Mouse (Mus musculus): ENCODE data around the gene Sbds. TPM values are rescaled to one million over a fixed set of nuclear protein-coding genes. Genes with fewer than 3 reads are reported as not detected.
A peak's percentile ranks its signal among the peaks of the same experiment; 100 is the strongest.
"Not testable (repeated sequence)": the region's sequence is repeated elsewhere in the genome, so short reads cannot be mapped to it uniquely, and the experiment has no call there.

Gene Sbds
- polyA plus RNA-seq, 1 experiment from 2014 or later = 68.2 TPM

DNA sequence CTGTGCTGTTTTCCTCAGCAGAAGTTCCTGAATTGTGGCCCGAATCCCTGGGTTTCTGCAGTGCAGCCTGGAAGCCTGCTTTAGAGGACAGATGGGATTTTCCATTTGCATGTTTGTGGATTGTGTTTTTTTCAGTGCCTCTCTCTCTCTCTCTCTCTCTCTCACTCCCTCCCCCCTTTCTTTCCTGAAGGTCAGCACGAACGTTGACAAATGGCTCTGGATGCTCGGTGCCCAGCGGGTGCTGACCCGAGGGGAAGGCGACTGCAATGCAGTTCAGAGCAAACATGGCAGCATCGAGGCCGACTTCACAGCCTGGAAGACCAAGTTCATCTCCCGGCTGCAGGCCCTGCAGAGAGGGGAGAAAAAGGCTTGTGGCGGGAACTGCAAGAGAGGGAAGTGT lies 13.6 kb upstream of the Sbds start:
- no peak overlapping the region for H3K4me2 ChIP-seq (ENCODE audit: low read depth, low read length)
- 84% methylated on average over 11 of the region's 11 CpGs for WGBS
- H3K4me1 ChIP-seq (ENCODE audit: control insufficient read depth, insufficient read depth, low read length) = no peaks in the 10 kb centered on the region
- no peaks in the 10 kb centered on the region for H3K27me3 ChIP-seq (ENCODE audit: control insufficient read depth, insufficient read depth, low read length)
- H3K9ac ChIP-seq (replicated peaks; ENCODE audit: low read length) = no peak overlapping the region
- no peak overlapping the region for H3K27ac ChIP-seq (replicated peaks; ENCODE audit: low read depth, low read length)
- no peak overlapping the region for H3K4me3 ChIP-seq (ENCODE audit: low read depth, low read length)
- H3K9me3 ChIP-seq (replicated peaks; ENCODE audit: control insufficient read depth, low read length) = no peaks in the 10 kb centered on the region
- H3K36me3 ChIP-seq (replicated peaks; ENCODE audit: control insufficient read depth, insufficient read depth, low read depth, low read length) = peaks cover 11% of the 10 kb centered on the region
- no peak for DNase-seq (ENCODE audit: low spot score)
- no peak for ATAC-seq (replicated peaks; ENCODE audit: insufficient number of reproducible peaks, low FRiP score, low TSS enrichment, low read depth)

DNA sequence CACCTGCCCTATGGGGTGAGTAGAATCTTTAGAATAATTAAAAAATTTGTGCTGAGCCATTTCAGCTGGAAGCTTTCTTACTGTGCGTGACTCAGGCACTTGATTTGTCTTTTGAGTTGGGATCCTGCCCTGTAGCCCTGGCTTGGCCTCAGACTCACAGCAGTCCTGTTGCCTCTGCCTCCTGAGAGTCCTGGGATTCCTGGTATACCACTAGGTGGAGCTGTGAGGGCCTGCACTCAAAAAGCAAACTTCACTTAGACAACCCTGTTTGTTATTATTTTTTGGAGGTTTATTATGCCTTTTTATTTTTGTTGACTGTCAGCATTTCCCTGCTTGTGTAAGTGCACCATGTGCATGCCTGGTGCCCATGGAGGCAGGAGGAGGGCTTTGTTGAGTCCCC lies 12.0 kb upstream of the Sbds start:
- no peaks in the 10 kb centered on the region for H3K9me3 ChIP-seq (replicated peaks; ENCODE audit: control insufficient read depth, low read length)
- H3K27me3 ChIP-seq (ENCODE audit: control insufficient read depth, insufficient read depth, low read length) = no peaks in the 10 kb centered on the region
- H3K4me1 ChIP-seq (ENCODE audit: control insufficient read depth, insufficient read depth, low read length) = no peaks in the 10 kb centered on the region
- no peak overlapping the region for H3K27ac ChIP-seq (replicated peaks; ENCODE audit: low read depth, low read length)
- no peak for ATAC-seq (replicated peaks; ENCODE audit: insufficient number of reproducible peaks, low FRiP score, low TSS enrichment, low read depth)
- no peak overlapping the region for H3K4me3 ChIP-seq (ENCODE audit: low read depth, low read length)
- H3K4me2 ChIP-seq (ENCODE audit: low read depth, low read length) = no peak overlapping the region
- H3K36me3 ChIP-seq (replicated peaks; ENCODE audit: control insufficient read depth, insufficient read depth, low read depth, low read length) = peaks cover 11% of the 10 kb centered on the region
- WGBS = 86% methylated on average over 1 of the region's 1 CpGs
- no peak overlapping the region for H3K9ac ChIP-seq (replicated peaks; ENCODE audit: low read length)
- DNase-seq (ENCODE audit: low spot score) = peak; percentile 41

DNA sequence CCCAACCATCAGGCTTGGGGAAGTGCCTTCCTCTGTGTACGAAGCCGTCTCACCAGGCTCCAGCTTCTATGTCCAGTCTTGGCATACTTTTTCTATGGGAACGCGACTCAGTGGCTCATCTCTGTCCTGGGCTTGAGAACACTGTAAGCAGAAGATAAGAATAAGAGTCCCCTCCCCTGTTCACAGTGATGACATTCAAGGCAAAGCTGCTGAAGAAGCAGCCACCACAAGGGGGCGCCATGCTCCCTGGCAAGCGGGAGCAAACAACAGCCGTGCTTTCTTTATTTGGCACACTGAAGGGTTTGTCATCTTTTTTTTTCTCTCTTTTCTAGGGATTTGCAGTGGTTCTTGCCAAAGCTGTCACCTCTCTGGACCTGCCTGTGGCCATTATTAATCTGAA lies 11.3 kb upstream of the Sbds start:
- peak; percentile 46 for DNase-seq (ENCODE audit: low spot score)
- Histone ChIP-seq H3K36me3 (replicated peaks; ENCODE audit: control insufficient read depth, insufficient read depth, low read depth, low read length) (peaks cover 11% of the 10 kb centered on the region), H3K27me3 (ENCODE audit: control insufficient read depth, insufficient read depth, low read length) (no peaks in the 10 kb centered on the region), H3K9ac (replicated peaks; ENCODE audit: low read length) (no peak overlapping the region), H3K4me2 (ENCODE audit: low read depth, low read length) (no peak overlapping the region), H3K27ac (replicated peaks; ENCODE audit: low read depth, low read length) (no peak overlapping the region), H3K4me1 (ENCODE audit: control insufficient read depth, insufficient read depth, low read length) (no peaks in the 10 kb centered on the region), H3K4me3 (ENCODE audit: low read depth, low read length) (no peak overlapping the region), H3K9me3 (replicated peaks; ENCODE audit: control insufficient read depth, low read length) (no peaks in the 10 kb centered on the region)
- WGBS = 88% methylated on average over 7 of the region's 7 CpGs
- ATAC-seq (replicated peaks; ENCODE audit: insufficient number of reproducible peaks, low FRiP score, low TSS enrichment, low read depth) = no peak

DNA sequence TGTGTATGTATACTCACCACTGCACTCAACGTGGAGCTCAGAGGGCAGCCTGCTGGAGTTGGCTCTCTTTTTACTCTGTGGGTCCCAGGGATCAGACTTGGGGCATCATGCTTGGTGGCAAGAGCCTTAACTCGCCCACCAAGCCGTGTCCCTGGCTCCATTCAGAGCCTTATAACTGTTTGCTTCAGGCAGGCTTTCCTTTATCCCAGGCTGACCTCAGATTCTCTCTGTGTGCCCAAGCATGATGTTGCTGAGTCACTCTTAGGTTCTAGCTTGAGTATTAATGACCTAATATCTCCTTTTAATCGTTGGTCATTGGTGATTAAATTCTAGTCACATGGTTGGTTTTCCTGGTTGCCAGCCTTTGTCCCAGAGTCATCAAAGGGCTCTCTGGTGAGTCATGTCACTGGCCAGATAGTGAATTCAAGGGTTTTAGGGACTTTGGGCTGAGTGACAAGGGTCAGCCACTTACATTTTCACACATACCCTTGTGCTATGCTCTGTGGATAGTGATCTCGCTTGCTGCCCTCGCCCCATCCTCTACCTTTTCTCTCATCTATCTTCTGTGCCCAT lies 9.2 kb upstream of the Sbds start:
- Histone ChIP-seq H3K9ac (replicated peaks; ENCODE audit: low read length) (no peak overlapping the region), H3K36me3 (replicated peaks; ENCODE audit: control insufficient read depth, insufficient read depth, low read depth, low read length) (peaks cover 11% of the 10 kb centered on the region), H3K4me1 (ENCODE audit: control insufficient read depth, insufficient read depth, low read length) (no peaks in the 10 kb centered on the region), H3K4me2 (ENCODE audit: low read depth, low read length) (no peak overlapping the region), H3K9me3 (replicated peaks; ENCODE audit: control insufficient read depth, low read length) (no peaks in the 10 kb centered on the region), H3K4me3 (ENCODE audit: low read depth, low read length) (no peak overlapping the region), H3K27me3 (ENCODE audit: control insufficient read depth, insufficient read depth, low read length) (no peaks in the 10 kb centered on the region), H3K27ac (replicated peaks; ENCODE audit: low read depth, low read length) (no peak overlapping the region)
- ATAC-seq (replicated peaks; ENCODE audit: insufficient number of reproducible peaks, low FRiP score, low TSS enrichment, low read depth) (no peak), DNase-seq (ENCODE audit: low spot score) (no peak)
- 91% methylated on average over 6 of the region's 6 CpGs for WGBS

DNA sequence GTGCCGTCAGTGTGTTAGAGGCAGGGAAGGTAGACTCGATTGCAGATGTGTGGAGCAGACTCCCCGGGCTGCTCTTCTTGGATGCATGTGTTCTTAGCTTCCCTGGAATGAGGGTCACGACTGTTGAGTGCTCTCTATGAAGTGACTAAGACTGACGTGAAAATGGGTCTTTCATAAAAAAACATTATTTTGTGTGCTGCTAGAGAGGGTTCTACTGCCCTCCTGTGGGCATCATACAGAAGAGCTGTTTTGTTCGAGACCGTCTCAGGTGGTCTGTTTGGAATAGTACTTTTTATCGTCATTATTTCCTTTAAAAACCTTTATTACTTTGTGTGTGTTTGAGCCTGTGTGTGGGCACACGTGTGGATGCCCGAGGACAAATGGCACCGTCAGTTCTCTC lies 8.1 kb upstream of the Sbds start:
- DNase-seq (ENCODE audit: low spot score) (no peak), ATAC-seq (replicated peaks; ENCODE audit: insufficient number of reproducible peaks, low FRiP score, low TSS enrichment, low read depth) (no peak)
- Histone ChIP-seq H3K36me3 (replicated peaks; ENCODE audit: control insufficient read depth, insufficient read depth, low read depth, low read length) (peaks cover 11% of the 10 kb centered on the region), H3K9ac (replicated peaks; ENCODE audit: low read length) (no peak overlapping the region), H3K4me1 (ENCODE audit: control insufficient read depth, insufficient read depth, low read length) (no peaks in the 10 kb centered on the region), H3K27ac (replicated peaks; ENCODE audit: low read depth, low read length) (no peak overlapping the region), H3K27me3 (ENCODE audit: control insufficient read depth, insufficient read depth, low read length) (no peaks in the 10 kb centered on the region), H3K9me3 (replicated peaks; ENCODE audit: control insufficient read depth, low read length) (no peaks in the 10 kb centered on the region), H3K4me2 (ENCODE audit: low read depth, low read length) (no peak overlapping the region), H3K4me3 (ENCODE audit: low read depth, low read length) (no peak overlapping the region)
- WGBS = 78% methylated on average over 11 of the region's 11 CpGs

DNA sequence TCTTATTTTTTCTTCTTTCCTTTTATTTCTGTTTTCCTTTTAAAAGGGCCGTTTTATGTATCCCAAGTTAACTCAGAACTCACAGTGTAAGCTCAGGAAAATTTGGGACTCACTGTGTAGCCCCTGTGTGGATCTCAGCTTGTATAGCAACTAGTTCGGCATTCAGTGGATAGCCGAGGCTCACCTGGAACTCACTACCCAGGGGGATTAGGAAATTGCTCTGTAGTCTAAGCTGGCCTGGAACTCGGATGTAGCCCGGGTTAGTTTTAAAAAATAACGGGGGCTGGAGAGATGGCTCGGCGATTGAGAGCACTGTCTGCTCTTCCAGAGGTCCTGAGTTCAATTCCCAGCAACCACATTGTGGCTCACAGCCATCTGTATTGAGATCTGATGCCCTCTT lies 2.0 kb upstream of the Sbds start:
- peak overlapping the region; percentile 74 for H3K9ac ChIP-seq (replicated peaks; ENCODE audit: low read length)
- H3K36me3 ChIP-seq (replicated peaks; ENCODE audit: control insufficient read depth, insufficient read depth, low read depth, low read length) = no peaks in the 10 kb centered on the region; the same call in 1 of the 2 replicates
- 0 out of 2 replicates have a peak, but pooled peaks have one; percentile 3 for ATAC-seq (replicated peaks; ENCODE audit: insufficient number of reproducible peaks, low FRiP score, low TSS enrichment, low read depth)
- no peak overlapping the region for H3K27ac ChIP-seq (replicated peaks; ENCODE audit: low read depth, low read length)
- WGBS = 12% methylated on average over 8 of the region's 8 CpGs
- no peaks in the 10 kb centered on the region for H3K27me3 ChIP-seq (ENCODE audit: control insufficient read depth, insufficient read depth, low read length)
- no peaks in the 10 kb centered on the region for H3K9me3 ChIP-seq (replicated peaks; ENCODE audit: control insufficient read depth, low read length)
- H3K4me1 ChIP-seq (ENCODE audit: control insufficient read depth, insufficient read depth, low read length) = no peaks in the 10 kb centered on the region
- peak overlapping the region; percentile 62 for H3K4me2 ChIP-seq (ENCODE audit: low read depth, low read length)
- DNase-seq (ENCODE audit: low spot score) = no peak
- H3K4me3 ChIP-seq (ENCODE audit: low read depth, low read length) = peak overlapping the region; percentile 66

DNA sequence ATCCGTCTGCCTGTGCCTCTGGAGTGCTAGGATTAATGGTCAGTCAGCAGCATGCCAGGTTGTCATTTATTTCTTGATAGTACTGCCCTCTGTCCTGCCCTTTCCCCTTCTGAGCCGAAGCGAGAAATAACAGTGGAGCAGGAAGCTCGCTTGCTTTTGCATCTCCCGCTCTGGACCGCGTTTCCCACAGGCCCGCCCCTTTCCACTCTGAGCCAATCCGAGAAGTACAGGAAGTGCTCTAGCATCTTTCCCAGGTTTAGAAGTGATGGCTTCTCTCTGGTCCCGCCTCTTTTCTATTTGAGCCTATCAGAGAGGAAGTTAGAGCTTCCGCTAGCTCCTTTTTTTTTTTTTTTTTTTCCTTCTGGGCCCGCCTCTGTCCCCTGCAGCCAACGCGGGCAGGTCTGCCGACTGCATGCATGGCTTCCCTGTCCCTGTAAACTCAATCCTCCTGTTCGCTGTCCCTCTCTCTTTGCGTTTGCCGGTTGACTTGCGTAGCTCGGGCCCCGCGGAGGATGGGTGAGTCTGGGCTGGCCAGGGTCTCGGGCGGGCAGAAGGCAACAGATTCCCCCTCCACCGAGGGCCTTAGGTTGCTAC lies 1.4 kb upstream of the Sbds start:
- Histone ChIP-seq H3K9ac (replicated peaks; ENCODE audit: low read length) (peak overlapping the region; percentile 74), H3K9me3 (replicated peaks; ENCODE audit: control insufficient read depth, low read length) (no peaks in the 10 kb centered on the region), H3K36me3 (replicated peaks; ENCODE audit: control insufficient read depth, insufficient read depth, low read depth, low read length) (no peaks in the 10 kb centered on the region; the same call in 1 of the 2 replicates), H3K4me2 (ENCODE audit: low read depth, low read length) (peak overlapping the region; percentile 62), H3K4me3 (ENCODE audit: low read depth, low read length) (peak overlapping the region; percentile 66), H3K27me3 (ENCODE audit: control insufficient read depth, insufficient read depth, low read length) (no peaks in the 10 kb centered on the region), H3K4me1 (ENCODE audit: control insufficient read depth, insufficient read depth, low read length) (no peaks in the 10 kb centered on the region), H3K27ac (replicated peaks; ENCODE audit: low read depth, low read length) (no peak overlapping the region)
- DNase-seq (ENCODE audit: low spot score) (peak; percentile 97), ATAC-seq (replicated peaks; ENCODE audit: insufficient number of reproducible peaks, low FRiP score, low TSS enrichment, low read depth) (peak; percentile 89)
- WGBS = under 1% methylated on average over 25 of the region's 25 CpGs

DNA sequence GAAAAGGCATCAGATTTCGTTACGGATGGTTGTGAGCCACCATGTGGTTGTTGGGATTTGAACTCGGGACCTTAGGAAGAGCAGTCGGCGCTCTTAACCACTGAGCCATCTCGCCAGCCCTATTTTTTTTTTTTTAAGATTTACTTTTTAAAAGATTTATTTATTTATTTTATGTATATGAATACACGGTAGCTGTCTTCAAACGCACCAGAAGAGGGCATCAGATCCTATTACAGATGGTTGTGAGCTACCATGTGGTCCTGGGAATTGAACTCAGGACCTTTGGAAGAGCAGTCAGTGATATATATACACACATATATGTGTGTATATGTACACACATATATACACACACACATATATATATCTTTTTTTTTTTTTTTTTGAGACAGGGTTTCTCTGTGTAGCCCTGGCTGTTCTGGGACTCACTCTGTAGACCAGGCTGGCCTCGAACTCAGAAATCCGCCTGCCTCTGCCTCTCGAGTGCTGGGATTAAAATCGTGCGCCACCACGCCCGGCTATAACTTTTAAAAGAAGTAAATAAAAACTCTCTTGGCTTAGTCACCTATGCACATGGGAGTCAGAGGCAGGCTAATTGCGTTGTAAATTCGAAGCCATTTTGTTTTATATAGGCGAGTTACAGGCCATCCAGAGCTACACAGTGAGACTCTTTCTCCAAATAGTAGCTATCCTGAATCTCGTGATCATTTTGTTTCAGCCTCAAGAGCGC lies 632 bp upstream of the Sbds start:
- not testable (repeated sequence) for H3K27ac ChIP-seq (replicated peaks; ENCODE audit: low read depth, low read length); H3K9me3 ChIP-seq (replicated peaks; ENCODE audit: control insufficient read depth, low read length); H3K36me3 ChIP-seq (replicated peaks; ENCODE audit: control insufficient read depth, insufficient read depth, low read depth, low read length); H3K9ac ChIP-seq (replicated peaks; ENCODE audit: low read length); H3K27me3 ChIP-seq (ENCODE audit: control insufficient read depth, insufficient read depth, low read length); H3K4me1 ChIP-seq (ENCODE audit: control insufficient read depth, insufficient read depth, low read length)
- 29% methylated on average over 20 of the region's 20 CpGs for WGBS
- H3K4me3 ChIP-seq (ENCODE audit: low read depth, low read length) = peak overlapping the region; percentile 5
- DNase-seq (ENCODE audit: low spot score) (peak; percentile 23), ATAC-seq (replicated peaks; ENCODE audit: insufficient number of reproducible peaks, low FRiP score, low TSS enrichment, low read depth) (peak; percentile 1; the same call in 1 of the 2 replicates)
- H3K4me2 ChIP-seq (ENCODE audit: low read depth, low read length) = peak overlapping the region; percentile 58
